Mouse (Mus musculus): ENCODE measurements around the gene Atp6v0b. TPM values are rescaled to one million over a fixed set of nuclear protein-coding genes. Genes with fewer than 3 reads are reported as not detected.

Atp6v0b gene
- total RNA-seq, 2 experiments from 2014 or later = 81.4 to 83.9 TPM

DNA sequence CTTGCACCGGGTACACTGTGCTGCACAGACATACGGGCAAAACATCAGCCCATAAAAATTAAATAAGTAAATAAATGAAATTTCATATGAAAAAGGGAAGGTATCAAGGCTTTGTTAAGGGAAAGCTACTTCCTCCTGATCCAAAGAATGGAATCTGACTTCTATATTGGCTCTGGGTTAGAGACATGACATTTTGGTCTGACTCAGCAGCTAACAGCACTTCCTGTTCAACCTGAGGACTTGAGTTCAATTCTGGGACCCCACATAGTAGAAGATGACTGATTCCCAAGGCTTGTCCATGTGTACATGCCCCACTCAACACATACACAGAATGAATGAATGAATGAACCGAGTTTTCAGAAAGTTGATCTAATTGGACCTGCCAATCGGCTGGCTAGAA is 30.7 kb upstream of the Atp6v0b start:
- Histone ChIP-seq H3K4me3 (no peak overlapping the region), H3K27ac (no peak overlapping the region)
- no peak for TF ChIP-seq CTCF (IDR thresholded peaks at IDR 0.05)
- intact Hi-C loops (cut with DNase I) = no loop called here
- DNase-seq = no peak

DNA sequence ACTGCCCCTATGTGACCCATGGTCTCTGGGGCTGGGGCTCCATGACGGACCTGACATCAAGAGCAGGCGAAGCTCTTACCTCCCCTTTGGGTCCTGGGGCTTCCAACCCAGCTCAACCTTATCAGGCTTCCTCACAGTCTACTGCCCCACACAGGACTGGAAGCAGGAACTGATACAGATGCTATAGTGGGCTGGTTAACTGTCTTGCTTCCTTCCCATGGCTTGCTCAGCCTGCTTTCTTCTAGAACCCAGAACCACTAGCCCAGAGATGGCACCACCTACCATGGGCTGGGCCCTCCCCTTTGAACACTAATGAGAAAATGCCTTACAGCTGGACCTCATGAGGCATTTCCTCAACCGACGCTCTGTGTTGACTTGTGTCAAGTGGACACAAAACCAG is 30.3 kb upstream of the Atp6v0b start:
- no peak for TF ChIP-seq CTCF (IDR thresholded peaks at IDR 0.05)
- intact Hi-C loops (cut with DNase I) = no loop called here
- no peak for DNase-seq
- H3K27ac ChIP-seq = no peak overlapping the region
- no peak overlapping the region for H3K4me3 ChIP-seq

DNA sequence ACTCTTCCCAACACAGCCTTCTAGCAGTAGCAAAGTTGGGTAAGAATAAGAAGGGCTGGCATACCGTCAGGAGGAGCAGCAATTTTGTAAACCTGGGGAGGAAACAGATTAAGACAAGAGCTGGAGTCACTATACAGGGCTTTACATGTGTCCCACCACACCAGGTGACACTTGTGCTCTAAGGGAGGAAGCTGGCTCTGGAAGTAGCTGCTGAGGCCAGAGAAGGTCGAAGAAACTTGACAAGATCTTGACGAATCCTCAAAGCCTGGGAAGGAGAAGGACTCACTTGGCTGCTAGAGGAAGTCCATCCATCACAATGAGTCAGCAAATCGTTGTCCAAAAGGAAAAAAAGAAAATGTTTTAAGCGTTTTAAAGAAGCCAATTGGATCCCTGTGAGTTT is 29.3 kb upstream of the Atp6v0b start:
- H3K4me3 ChIP-seq = no peak overlapping the region
- no peak overlapping the region for H3K27ac ChIP-seq
- intact Hi-C loops (cut with DNase I) = no loop called here
- no peak for DNase-seq
- TF ChIP-seq CTCF (IDR thresholded peaks at IDR 0.05) = no peak

DNA sequence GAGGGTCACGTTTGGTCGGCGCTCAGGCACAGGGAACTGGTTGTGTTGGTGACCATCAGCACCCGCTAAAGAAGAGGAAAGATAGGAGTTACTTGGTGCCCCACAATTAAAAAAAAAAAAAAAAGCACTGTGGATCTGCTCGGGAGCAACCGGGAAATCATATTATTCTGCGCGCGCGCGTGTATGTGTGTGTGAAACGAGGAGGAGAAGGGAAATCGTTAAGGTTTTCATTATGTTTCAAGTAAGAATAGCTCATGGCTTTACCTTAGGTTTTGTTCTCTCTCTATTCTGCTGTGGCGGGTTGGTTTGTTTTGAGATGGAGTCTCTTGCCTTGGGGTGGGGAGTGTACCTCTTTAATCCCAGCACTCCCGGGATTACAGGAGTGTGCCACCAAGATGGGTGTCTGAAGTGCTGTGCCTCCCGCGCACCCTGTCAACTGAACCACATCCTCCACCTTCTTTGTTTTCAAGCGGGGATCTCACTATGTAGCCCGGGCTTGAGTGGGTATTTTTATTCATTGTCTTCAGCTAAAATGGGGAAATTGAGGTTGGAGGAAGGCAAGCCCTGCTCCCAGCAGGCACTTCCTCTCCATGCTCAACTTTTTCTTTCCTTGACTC is 28.5 kb upstream of the Atp6v0b start:
- no peak for TF ChIP-seq CTCF (IDR thresholded peaks at IDR 0.05)
- peak overlapping the region; percentile 95 for H3K4me3 ChIP-seq
- intact Hi-C loops (cut with DNase I) = loop anchor here (2.0 kb wide), 1 partner anchor 81 kb away; the partner anchor contains the start of gene Slc6a9
- peak overlapping the region; percentile 98 for H3K27ac ChIP-seq
- DNase-seq = no peak

- DNase-seq = peak; percentile 94
- intact Hi-C loops (cut with DNase I) = loop anchor here (2.0 kb wide), 1 partner anchor 80 kb away; the partner anchor contains the start of gene Slc6a9
- Histone ChIP-seq H3K4me3 (peak within 1 kb of the TSS; percentile 95), H3K27ac (peak within 1 kb of the TSS; percentile 98)
- TF ChIP-seq CTCF (IDR thresholded peaks at IDR 0.05) = peak; percentile 22; the same call in 1 of the 2 replicates
Measured at GRCm38 (mm10) chr4:117914591-117915442, 27.7 kb upstream of the Atp6v0b start, which contains the start of gene Ipo13. Gene Ipo13 (minus strand): TSS chr4:117914999.

DNA sequence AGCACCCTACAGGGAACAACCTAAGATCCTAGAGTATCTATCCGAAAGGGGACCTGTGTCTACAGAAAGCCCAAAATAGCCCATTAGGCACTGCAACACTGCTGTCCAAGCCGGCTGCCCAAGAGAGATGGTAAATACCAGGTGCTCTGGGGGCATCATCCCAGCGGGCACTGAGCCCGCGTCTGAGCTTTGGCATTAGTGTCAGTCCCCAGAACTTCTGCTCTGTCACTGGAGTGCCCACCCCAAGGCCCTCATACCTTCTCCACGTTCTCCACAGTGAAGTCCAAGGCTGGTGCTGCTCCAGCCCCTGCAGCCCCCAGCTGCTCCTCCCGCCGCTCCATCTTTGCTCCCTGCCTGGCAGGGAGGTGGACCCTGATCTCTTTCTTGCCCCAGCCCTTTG is 26.9 kb upstream of the Atp6v0b start:
- DNase-seq = peak; percentile 90
- intact Hi-C loops (cut with DNase I) = loop anchor here (2.0 kb wide), 1 partner anchor 79 kb away; the partner anchor contains the start of gene Slc6a9
- Histone ChIP-seq H3K4me3 (peak overlapping the region; percentile 95), H3K27ac (peak overlapping the region; percentile 98)
- TF ChIP-seq CTCF (IDR thresholded peaks at IDR 0.05) = no peak

GRCm38 (mm10) chr4:117913421-117913820 is 26.3 kb upstream of the Atp6v0b start:
- Histone ChIP-seq H3K27ac (peak overlapping the region; percentile 98), H3K4me3 (peak overlapping the region; percentile 95)
- intact Hi-C loops (cut with DNase I) = loop anchor here (1.0 kb wide), 1 partner anchor 237 kb away; no protein-coding TSS in a partner anchor
- DNase-seq = peak; percentile 50
- no peak for TF ChIP-seq CTCF (IDR thresholded peaks at IDR 0.05)

DNA sequence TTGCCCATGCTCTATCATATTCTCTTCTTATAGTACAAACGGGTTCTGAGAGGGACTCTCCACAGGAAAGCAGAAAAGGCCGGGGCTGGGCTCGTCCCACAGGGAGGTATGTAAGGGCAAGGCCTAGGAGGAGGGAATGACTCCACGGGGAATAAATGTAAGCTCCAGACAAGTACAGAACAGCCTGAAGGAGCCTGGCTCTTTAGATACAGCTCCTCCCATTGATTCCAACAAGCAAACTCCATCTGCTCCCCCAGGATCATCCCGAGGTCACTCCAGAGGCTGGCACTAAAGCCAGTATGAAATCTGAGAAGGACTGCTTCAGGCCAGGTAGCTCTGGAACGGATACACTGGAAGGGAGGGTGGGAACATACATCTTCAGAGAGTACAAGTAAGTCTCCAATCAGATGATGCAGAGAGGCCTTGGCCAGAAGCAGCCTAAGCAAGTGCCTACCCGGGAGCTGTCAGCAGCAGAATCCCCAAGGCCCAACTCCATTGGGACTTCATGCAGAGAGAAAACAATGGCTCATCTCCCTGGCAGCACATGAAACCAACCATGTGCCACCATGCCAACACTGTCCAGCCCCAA is 25.6 kb upstream of the Atp6v0b start:
- Histone ChIP-seq H3K4me3 (peak overlapping the region; percentile 95), H3K27ac (peak overlapping the region; percentile 98)
- intact Hi-C loops (cut with DNase I) = loop anchor here (1.0 kb wide), 1 partner anchor 238 kb away; no protein-coding TSS in a partner anchor
- TF ChIP-seq CTCF (IDR thresholded peaks at IDR 0.05) = no peak
- DNase-seq = no peak

DNA sequence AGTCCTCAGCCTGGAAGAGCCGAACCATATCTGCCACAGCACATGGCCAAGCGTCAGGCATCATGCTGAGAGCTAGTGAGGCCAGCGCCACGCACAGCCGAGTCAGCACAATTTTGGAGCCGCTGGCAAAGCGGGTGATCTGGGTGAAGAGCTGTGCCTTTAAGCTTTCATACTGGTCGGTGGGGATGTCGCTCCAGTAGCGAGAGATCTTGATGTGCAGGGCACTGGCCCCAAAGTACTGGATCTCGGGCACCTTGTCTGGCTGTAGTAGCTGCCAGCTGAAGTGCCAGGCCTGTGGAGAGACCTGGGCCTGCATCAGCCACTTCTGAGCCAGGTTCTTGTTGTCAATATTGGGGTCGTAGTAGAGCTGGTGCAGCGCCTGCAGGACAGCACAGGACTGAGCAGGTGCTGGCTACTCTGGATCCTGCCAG is 25.0 kb upstream of the Atp6v0b start:
- H3K4me3 ChIP-seq = peak overlapping the region; percentile 95
- intact Hi-C loops (cut with DNase I) = no loop called here
- H3K27ac ChIP-seq = peak overlapping the region; percentile 98
- peak; percentile 63 for DNase-seq
- TF ChIP-seq CTCF (IDR thresholded peaks at IDR 0.05) = no peak

- TF ChIP-seq CTCF (IDR thresholded peaks at IDR 0.05) = no peak
- intact Hi-C loops (cut with DNase I) = no loop called here
- peak overlapping the region; percentile 95 for H3K4me3 ChIP-seq
- peak; percentile 43 for DNase-seq
- peak overlapping the region; percentile 98 for H3K27ac ChIP-seq
Measured at GRCm38 (mm10) chr4:117908834-117909453, 21.8 kb upstream of the Atp6v0b start.

DNA sequence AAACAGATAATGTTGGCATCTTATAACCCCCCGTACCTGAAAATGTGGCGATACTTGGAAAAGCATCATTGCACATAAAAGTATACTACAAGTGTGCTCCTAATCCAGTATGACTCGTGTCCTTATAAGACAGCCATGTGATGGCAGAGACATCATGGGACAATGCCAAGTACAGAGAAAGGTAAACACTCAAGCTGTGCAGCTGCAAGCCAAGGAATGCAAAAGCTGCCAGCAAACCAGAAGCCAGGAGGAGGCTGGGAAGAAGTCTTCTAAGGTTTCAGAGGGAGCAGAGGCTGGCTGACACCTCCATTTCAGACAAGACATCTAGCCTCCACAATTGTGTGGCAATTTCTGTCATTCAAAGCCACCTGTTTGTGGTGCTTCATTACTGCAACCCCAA is 19.1 kb upstream of the Atp6v0b start:
- intact Hi-C loops (cut with DNase I) = no loop called here
- DNase-seq = peak; percentile 85
- no peak for TF ChIP-seq CTCF (IDR thresholded peaks at IDR 0.05)
- Histone ChIP-seq H3K27ac (peak overlapping the region; percentile 82), H3K4me3 (peak overlapping the region; percentile 13; the same call in 1 of the 2 replicates)

DNA sequence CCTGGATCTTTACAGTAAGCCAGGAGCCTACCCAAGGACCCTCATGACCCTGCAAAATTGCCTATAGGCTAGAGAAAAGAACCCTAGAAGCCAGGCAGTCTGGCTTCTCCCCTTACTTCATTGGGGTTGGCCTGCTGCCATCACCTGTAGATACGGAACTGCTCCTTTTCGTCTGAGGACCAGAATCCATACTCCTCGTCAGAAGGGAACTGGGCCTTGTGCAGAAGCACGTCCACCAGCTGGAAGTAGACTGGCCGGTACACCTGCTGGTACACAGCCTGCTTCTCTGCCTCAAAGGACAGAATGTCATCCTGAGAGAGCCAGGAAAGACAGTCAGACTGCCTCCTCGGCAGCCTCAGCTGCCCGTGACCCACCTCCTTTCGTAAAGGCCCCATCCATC is 17.6 kb upstream of the Atp6v0b start:
- Histone ChIP-seq H3K4me3 (peak overlapping the region; percentile 11; the same call in 1 of the 2 replicates), H3K27ac (peak overlapping the region; percentile 82)
- no peak for TF ChIP-seq CTCF (IDR thresholded peaks at IDR 0.05)
- intact Hi-C loops (cut with DNase I) = no loop called here
- DNase-seq = peak; percentile 41

All from gastrocnemius, adult 2 months (tissue).